Mouse (Mus musculus) left cerebral cortex, adult 8-10 months (tissue): Measurements from ENCODE around the gene Gas2. TPM values are rescaled to one million over a fixed set of nuclear protein-coding genes. Genes with fewer than 3 reads are reported as not detected.

Experiments used
- DNase-seq, 2 experiments: peaks; one replicate each; pipeline ENCODE4 v3.0.0; 2022; ENCODE audit warnings: low spot score in 2 of 2
- total RNA-seq, 4 experiments: library from RNA; stranded (reverse); gene quantifications; 2 replicates each; pipeline ENCODE4 v1.2.4; 2022

Gene Gas2
- total RNA-seq, 4 experiments from 2014 or later: 36.0 to 48.6 (median 39.0) TPM

- peak in 1 of 2 experiments; percentile 59 for DNase-seq
Observed at GRCm38 (mm10) chr7:51964681-51965080, 102.9 kb downstream of the Gas2 start.

GRCm38 (mm10) chr7:51967581-51967980 lies 105.8 kb downstream of the Gas2 start:
- DNase-seq: no peak

GRCm38 (mm10) chr7:51969379-51969778 lies 107.6 kb downstream of the Gas2 start:
- no peak for DNase-seq

GRCm38 (mm10) chr7:51972252-51972855 lies 110.5 kb downstream of the Gas2 start:
- DNase-seq: peak in 1 of 2 experiments; percentile 16

GRCm38 (mm10) chr7:51973091-51973490 lies 111.3 kb downstream of the Gas2 start:
- no peak for DNase-seq

- no peak for DNase-seq
Observed at GRCm38 (mm10) chr7:51973526-51973925, 111.7 kb downstream of the Gas2 start.

- DNase-seq: no peak
Observed at GRCm38 (mm10) chr7:51975181-51975580, 113.4 kb downstream of the Gas2 start.

- no peak for DNase-seq
Observed at GRCm38 (mm10) chr7:51979271-51979670, 117.5 kb downstream of the Gas2 start.

GRCm38 (mm10) chr7:51982303-51982702 lies 120.5 kb downstream of the Gas2 start:
- no peak for DNase-seq

- DNase-seq: no peak
Observed at GRCm38 (mm10) chr7:51985763-51986162, 123.9 kb downstream of the Gas2 start.

GRCm38 (mm10) chr7:51986909-51987308 lies 125.1 kb downstream of the Gas2 start:
- no peak for DNase-seq

- DNase-seq: no peak
Observed at GRCm38 (mm10) chr7:51991020-51991419, 129.2 kb downstream of the Gas2 start.

- DNase-seq: peak; percentile 84 to 99
Observed at GRCm38 (mm10) chr7:52005511-52006295, 143.9 kb downstream of the Gas2 start, which contains the start of gene Svip. Gene Svip, minus strand, starts transcription at chr7:52006018.

- no peak for DNase-seq
Observed at GRCm38 (mm10) chr7:52006296-52006630, 144.4 kb downstream of the Gas2 start.

- DNase-seq: no peak
Observed at GRCm38 (mm10) chr7:52007138-52007537, 145.3 kb downstream of the Gas2 start.

- no peak for DNase-seq
Observed at GRCm38 (mm10) chr7:52013457-52013856, 151.6 kb downstream of the Gas2 start.

GRCm38 (mm10) chr7:52015180-52015579 lies 153.4 kb downstream of the Gas2 start:
- DNase-seq: no peak

- DNase-seq: no peak
Observed at GRCm38 (mm10) chr7:52015628-52016027, 153.8 kb downstream of the Gas2 start, which contains the start of gene 1700015G11Rik. Gene 1700015G11Rik, minus strand, starts transcription at chr7:52015728.

GRCm38 (mm10) chr7:52022039-52022438 lies 160.2 kb downstream of the Gas2 start:
- DNase-seq: no peak

GRCm38 (mm10) chr7:52024050-52024626 lies 162.3 kb downstream of the Gas2 start:
- no peak for DNase-seq

- no peak for DNase-seq
Observed at GRCm38 (mm10) chr7:52037600-52038582, 176.1 kb downstream of the Gas2 start.
